Mouse (Mus musculus): ENCODE results near the gene 1700001P01Rik.

Gene 1700001P01Rik

GRCm38 (mm10) chr11:97809235-97810121 is 33.8 kb upstream of the 1700001P01Rik start:
- no peak for DNase-seq (ENCODE audit: low read depth)

- DNase-seq (ENCODE audit: low read depth): no peak
Observed at GRCm38 (mm10) chr11:97808621-97809234, 33.0 kb upstream of the 1700001P01Rik start.

DNA sequence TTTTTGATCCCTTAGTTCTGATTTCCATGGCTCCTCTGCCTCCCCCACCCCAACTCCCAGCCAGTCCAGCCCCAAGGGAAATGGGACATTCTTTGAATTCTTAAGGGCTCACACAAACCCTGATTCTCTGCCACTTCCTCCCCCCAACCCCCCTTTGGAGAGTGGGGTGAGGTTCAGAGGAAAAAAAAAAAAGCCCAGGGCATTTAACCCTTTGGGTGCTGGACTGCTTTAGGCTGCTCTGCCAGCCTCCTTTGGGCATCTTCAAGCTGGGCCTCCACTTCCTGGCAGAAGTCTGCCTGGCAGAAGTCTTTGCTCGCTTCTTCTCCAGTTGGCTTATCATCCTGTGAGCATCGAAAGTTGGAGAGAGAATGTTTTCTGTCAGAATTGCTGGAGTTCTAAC is 32.4 kb upstream of the 1700001P01Rik start:
- DNase-seq (ENCODE audit: low read depth): no peak

- no peak for DNase-seq (ENCODE audit: low read depth)
Observed at GRCm38 (mm10) chr11:97807626-97808025, 31.9 kb upstream of the 1700001P01Rik start.

DNA sequence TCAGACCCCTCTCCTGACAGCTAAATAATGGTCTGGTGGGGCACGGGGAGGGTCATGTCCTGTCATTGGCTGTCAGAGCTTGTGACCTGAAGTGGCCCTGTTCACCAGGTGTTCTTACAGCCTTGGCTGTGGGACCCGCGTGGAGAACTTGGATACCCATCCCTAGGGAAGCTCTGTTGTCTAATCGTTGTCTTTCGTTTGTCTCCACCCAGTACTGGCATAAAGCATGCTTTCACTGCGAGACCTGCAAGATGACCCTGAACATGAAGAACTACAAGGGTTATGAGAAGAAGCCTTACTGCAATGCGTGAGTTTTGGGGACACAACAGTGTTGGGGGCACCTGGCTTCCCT is 30.9 kb upstream of the 1700001P01Rik start:
- no peak for DNase-seq (ENCODE audit: low read depth)

DNA sequence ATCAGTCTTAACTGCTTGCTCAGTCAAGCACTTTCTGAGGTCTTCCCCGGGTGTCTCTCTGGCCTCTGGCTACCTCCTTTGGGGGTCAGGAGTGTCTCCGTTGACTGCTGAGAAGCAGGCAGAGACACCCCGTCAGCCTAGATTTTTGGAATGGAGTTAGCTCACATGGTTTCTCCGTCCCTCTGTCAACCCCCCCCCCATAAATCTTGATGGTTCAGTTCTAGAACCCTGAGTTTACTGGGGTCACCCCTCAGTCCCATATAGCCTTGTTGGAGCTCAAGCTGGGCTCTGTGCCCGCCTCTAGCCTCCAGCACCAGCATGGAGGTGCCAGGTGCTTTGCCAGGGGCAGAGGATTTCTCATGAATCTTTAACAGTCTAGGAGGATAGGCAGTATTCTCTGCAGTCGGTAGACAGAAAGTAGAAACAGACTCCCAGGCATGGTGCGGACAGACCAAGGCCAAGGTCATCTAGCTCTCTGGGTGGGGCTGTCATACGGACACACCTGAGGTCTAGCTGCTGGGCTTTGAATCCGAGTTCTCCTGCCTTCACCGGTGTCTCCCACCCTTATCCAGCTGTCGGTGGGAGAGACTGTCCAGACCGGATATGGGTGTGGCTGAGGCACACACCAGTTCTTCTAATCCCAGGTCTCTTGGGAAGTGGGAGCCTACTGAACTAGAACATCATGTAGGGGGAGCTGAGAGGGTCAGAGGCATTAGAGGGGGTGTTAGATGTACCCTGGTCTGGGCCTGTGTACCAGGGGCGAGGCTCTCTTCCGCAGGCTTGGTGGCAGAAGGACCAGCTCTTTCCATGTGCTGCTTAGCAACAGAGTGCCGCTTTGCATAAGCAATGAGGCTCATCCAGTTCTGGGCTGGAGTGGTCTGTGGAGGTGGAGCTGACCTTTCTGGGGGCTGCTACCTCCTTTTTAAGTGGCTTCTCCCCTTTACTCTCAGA is 30.2 kb upstream of the 1700001P01Rik start:
- no peak for DNase-seq (ENCODE audit: low read depth)

DNA sequence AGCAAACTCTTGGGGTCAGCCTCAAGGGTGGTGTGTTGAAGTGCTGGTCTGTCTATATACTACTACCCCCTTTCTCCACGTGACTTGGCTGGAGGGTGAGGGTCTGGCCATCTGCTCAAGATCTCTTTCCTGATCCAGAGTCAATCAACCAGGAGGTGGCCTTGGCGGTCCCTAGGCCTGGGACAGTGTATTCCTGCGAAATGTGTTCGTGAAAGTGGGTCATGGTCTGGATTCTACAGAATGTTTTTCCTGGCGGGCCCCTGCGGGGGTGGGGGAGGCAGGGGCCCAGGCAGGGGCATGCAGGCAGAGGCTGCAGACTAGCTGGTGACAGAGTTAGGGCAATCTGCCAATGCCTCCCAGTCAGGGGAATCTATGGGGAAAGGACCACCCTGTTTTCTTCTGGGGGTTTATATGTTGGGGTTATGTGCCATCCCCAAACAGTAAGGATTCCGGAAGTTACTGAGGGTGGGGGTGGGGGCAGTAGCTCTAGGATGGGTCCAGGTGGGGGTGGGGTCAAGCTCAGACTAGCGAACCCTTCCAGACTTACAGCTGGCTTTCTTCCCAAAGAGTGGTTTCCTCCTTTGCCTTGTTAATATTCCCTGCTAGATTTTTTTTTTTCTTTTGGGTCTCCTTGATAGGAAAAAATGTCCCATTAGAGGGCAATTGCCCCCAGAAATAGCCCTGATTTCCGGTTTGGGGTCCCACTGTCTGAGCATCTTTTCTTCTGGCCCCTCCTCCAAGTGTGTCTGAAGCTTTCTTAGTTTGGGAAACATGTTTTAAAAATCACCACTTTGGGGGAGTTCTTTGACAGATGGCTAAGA is 29.3 kb upstream of the 1700001P01Rik start:
- DNase-seq (ENCODE audit: low read depth): no peak

GRCm38 (mm10) chr11:97803847-97804246 is 28.1 kb upstream of the 1700001P01Rik start:
- no peak for DNase-seq (ENCODE audit: low read depth)

DNA sequence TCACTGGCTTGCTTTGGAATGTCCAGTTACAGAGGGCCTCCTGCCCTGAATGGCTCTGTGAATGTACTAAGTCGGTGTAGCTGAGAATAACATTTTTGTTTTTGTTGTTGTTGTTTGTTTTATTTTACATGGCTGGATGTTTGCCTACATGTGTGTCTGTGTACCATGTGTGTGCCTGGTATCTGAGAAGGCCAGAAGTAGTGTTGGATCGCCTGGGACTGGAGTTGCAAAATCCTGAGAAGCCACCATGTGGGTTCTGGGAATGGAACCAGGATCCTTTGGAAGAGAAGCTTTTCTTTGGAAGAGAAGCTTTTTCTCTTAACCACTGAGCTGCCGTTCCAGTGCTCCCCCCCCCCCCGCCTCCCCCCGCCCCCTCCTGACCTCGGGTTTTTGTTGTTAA is 26.8 kb upstream of the 1700001P01Rik start:
- DNase-seq (ENCODE audit: low read depth): no peak

- no peak for DNase-seq (ENCODE audit: low read depth)
Observed at GRCm38 (mm10) chr11:97802194-97802470, 26.4 kb upstream of the 1700001P01Rik start.

GRCm38 (mm10) chr11:97801409-97802193 is 25.9 kb upstream of the 1700001P01Rik start:
- DNase-seq (ENCODE audit: low read depth): no peak

- DNase-seq (ENCODE audit: low read depth): no peak
Observed at GRCm38 (mm10) chr11:97800691-97801408, 25.1 kb upstream of the 1700001P01Rik start.

DNA sequence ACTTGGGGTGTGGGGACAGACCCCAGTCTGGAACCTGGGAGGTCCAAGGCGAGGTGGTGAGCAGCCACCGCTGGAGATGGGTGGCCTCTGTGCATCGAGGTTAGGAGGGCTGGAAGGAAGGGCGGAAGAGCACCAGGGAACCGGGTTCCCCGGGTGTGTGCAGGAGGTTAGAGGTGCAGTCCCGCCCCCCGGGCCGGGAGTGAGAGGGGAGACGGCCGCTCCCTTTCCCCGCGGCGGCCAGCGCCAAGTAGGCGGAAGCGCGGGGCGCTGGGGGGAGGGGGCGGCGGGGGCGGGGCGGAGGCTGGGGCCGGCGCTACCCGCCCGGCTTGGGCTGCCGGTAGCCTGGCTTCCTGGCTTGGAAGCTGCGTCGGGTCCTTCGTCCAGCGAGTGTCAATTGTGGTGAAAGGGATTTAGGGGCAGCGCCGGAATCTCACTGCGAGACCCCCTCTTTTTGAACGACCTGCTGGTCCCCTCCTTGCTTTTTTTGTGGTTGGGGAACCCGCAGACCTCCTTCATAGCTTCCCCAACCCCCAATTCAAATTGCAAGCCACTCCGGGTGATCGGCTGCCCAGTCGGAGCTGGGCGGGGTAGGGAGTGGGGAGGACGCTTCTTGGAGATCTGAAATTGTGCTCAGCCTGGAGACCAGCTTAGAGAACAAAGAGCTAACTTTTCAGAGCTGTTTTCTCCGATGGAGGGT is 24.4 kb upstream of the 1700001P01Rik start:
- DNase-seq (ENCODE audit: low read depth): no peak

DNA sequence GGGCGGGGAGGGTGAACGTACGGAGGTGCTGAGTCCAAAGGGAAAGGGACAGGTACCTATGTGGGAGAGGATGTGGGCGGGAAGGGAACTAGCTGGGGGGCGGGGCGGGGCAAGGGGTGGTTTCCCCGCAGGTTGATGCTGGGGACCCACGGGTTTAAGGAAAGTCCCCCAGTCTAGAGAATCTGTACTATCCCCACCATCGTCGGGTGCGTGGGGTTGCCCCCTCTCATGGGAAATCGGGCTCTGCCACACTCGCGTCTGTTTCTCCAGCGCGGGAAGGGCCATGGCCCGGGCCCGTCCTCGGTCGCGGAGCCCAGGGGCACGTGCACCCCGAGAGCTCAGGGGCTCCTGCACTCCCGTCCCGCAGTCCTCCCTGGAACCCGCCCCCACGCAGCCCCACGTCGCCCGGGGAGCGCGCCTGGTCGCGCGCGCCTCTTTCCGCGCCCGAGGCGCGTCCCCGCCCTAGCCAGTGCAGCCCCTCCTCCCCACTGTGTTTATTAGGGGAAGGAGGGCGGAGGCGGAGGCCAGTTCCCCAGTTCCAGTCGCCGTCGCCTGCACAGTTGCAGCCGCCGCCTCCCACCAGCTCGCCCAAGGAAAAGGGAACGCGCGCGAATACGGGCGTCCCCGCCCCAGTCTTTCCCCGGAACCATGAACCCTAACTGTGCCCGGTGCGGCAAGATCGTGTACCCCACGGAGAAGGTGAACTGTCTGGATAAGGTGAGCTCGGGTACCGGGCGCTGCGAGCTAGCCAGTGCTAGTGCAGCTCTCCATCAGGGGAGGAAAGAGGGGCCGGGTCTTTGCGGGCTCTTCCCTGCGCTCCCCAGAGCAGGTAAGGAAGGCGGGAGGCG is 23.7 kb upstream of the 1700001P01Rik start:
- no peak for DNase-seq (ENCODE audit: low read depth)

DNA sequence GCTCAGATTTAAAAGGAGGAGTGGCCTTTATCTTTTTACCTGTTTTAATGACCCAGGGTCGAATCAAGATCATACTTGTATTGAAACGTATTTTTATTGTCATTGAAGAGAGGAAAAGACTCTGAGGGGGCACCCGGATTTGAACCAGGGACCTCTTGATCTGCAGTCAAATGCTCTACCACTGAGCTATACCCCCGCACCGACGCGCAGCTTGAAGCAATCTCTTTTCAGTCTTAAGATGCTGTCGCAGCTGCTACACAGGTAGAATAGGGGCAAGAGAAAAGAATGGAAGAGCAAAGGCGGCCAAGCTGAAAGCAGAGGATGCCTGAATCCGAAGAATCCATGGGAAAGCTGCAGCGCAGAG is 23.0 kb upstream of the 1700001P01Rik start, which contains the start of gene Lasp1:
TSS of gene Lasp1 (plus strand) at position 219 of the 364 bp plus-strand sequence.
- peak; percentile 71 for DNase-seq (ENCODE audit: low read depth)

DNA sequence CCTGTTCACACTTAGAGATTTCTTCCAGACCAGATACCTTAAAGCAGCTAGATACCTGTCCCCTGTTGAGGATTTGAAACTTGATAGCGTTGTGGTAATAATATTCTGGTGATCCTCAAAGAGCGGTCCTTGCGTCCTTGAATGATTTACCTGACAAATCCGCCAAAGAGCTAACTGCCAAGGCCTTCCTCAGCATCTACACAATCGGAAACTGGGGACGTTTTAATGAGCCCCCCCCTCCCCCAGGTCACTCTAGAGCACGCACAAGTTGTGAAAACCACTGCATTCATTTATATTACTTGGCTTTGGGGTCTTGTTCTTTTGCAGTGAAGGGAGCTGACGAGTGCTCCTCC is 22.3 kb upstream of the 1700001P01Rik start:
- no peak for DNase-seq (ENCODE audit: low read depth)

GRCm38 (mm10) chr11:97797369-97798082 is 21.8 kb upstream of the 1700001P01Rik start:
- no peak for DNase-seq (ENCODE audit: low read depth)

DNA sequence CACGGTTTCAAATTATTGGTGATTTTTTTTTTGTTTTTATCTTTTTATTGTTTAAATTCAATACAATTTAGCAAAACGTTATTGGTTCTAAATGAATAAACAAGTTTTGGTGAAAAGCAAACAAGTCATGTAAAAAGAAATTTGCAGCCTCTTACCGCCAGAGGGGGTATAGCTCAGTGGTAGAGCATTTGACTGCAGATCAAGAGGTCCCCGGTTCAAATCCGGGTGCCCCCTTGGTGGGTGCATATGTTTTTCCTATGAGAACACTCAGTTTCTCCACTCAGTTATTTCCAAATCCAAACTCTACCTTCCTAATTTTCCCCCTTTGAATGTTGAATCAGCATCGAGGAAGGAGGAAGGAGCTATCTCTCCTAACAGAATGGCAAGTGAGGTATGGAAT is 21.2 kb upstream of the 1700001P01Rik start:
- DNase-seq (ENCODE audit: low read depth): peak; percentile 59
